Mouse (Mus musculus): ENCODE results near the gene Abca17.

The Abca17 gene

GRCm38 (mm10) chr17:24349176-24349575 lies 1.7 kb downstream of the Abca17 start:
- DNase-seq (ENCODE audit: extremely low spot score, low spot score): no peak

- no peak for DNase-seq (ENCODE audit: extremely low spot score, low spot score)
These were observed 4.0 kb downstream of the Abca17 start for GRCm38 (mm10) chr17:24346831-24347230.

- DNase-seq (ENCODE audit: extremely low spot score, low spot score): no peak
These were observed 6.2 kb downstream of the Abca17 start for GRCm38 (mm10) chr17:24344672-24345071.

GRCm38 (mm10) chr17:24327656-24328055 lies 23.2 kb downstream of the Abca17 start:
- no peak for DNase-seq (ENCODE audit: extremely low spot score, low spot score)

GRCm38 (mm10) chr17:24325051-24325450 lies 25.8 kb downstream of the Abca17 start:
- DNase-seq (ENCODE audit: extremely low spot score, low spot score): no peak

- no peak for DNase-seq (ENCODE audit: extremely low spot score, low spot score)
These were observed 30.0 kb downstream of the Abca17 start for GRCm38 (mm10) chr17:24320826-24321225.

- no peak for DNase-seq (ENCODE audit: extremely low spot score, low spot score)
These were observed 43.4 kb downstream of the Abca17 start for GRCm38 (mm10) chr17:24307500-24307899.

- no peak for DNase-seq (ENCODE audit: extremely low spot score, low spot score)
These were observed 50.2 kb downstream of the Abca17 start for GRCm38 (mm10) chr17:24300651-24301050.

- no peak for DNase-seq (ENCODE audit: extremely low spot score, low spot score)
These were observed 61.5 kb downstream of the Abca17 start for GRCm38 (mm10) chr17:24289338-24289737.

- no peak for DNase-seq (ENCODE audit: extremely low spot score, low spot score)
These were observed 62.4 kb downstream of the Abca17 start for GRCm38 (mm10) chr17:24288477-24288876.

GRCm38 (mm10) chr17:24285680-24286079 lies 65.2 kb downstream of the Abca17 start:
- DNase-seq (ENCODE audit: extremely low spot score, low spot score): no peak

GRCm38 (mm10) chr17:24283266-24283818 lies 67.5 kb downstream of the Abca17 start:
- no peak for DNase-seq (ENCODE audit: extremely low spot score, low spot score)

- DNase-seq (ENCODE audit: extremely low spot score, low spot score): no peak
These were observed 68.2 kb downstream of the Abca17 start for GRCm38 (mm10) chr17:24282637-24283036.

- no peak for DNase-seq (ENCODE audit: extremely low spot score, low spot score)
These were observed 71.0 kb downstream of the Abca17 start for GRCm38 (mm10) chr17:24279907-24280306.

- DNase-seq (ENCODE audit: extremely low spot score, low spot score): no peak
These were observed 83.7 kb downstream of the Abca17 start for GRCm38 (mm10) chr17:24267133-24267532.

GRCm38 (mm10) chr17:24264766-24265165 lies 86.1 kb downstream of the Abca17 start:
- no peak for DNase-seq (ENCODE audit: extremely low spot score, low spot score)

GRCm38 (mm10) chr17:24260516-24260915 lies 90.4 kb downstream of the Abca17 start:
- DNase-seq (ENCODE audit: extremely low spot score, low spot score): no peak

- no peak for DNase-seq (ENCODE audit: extremely low spot score, low spot score)
These were observed 91.2 kb downstream of the Abca17 start for GRCm38 (mm10) chr17:24259702-24260101.

- DNase-seq (ENCODE audit: extremely low spot score, low spot score): no peak
These were observed 91.9 kb downstream of the Abca17 start for GRCm38 (mm10) chr17:24258981-24259380.

GRCm38 (mm10) chr17:24252329-24252728 lies 98.5 kb downstream of the Abca17 start:
- DNase-seq (ENCODE audit: extremely low spot score, low spot score): no peak

GRCm38 (mm10) chr17:24251320-24252069 lies 99.4 kb downstream of the Abca17 start, which contains the start of gene Ccnf:
Gene Ccnf (minus strand): TSS chr17:24251484.
- DNase-seq (ENCODE audit: extremely low spot score, low spot score): peak; percentile 95

GRCm38 (mm10) chr17:24250988-24251319 lies 99.9 kb downstream of the Abca17 start:
- no peak for DNase-seq (ENCODE audit: extremely low spot score, low spot score)

- DNase-seq (ENCODE audit: extremely low spot score, low spot score): no peak
These were observed 102.2 kb downstream of the Abca17 start for GRCm38 (mm10) chr17:24248641-24249040.

Measured in neural tube, embryonic 10.5 days (tissue).